In genomic region chr8:104766485-104766884, GRCm38 (mm10) we compare ENCODE assay signal across 26 mouse cellular contexts. TPM values are rescaled to one million over a fixed set of nuclear protein-coding genes. Genes with fewer than 3 reads are reported as not detected.
"Had no signal": no experiment of that assay in that cellular context is flagged by ENCODE, and none has a peak within 500 bp of the region (broad histone marks: within the 10 kb centered on the region; RNA-seq: fewer than 3 reads in every experiment).

No protein-coding gene starts in this region.

- H3K4me1 ChIP-seq: kidney, embryonic 15.5 days; liver, embryonic 13.5 days; midbrain, embryonic 12.5 days; midbrain, embryonic 15.5 days; neural tube, embryonic 12.5 days; neural tube, embryonic 15.5 days had no signal

- H3K27me3 ChIP-seq: kidney, embryonic 15.5 days; liver, embryonic 13.5 days; midbrain, embryonic 12.5 days; midbrain, embryonic 15.5 days; neural tube, embryonic 12.5 days; neural tube, embryonic 15.5 days had no signal

- ATAC-seq: lung, postnatal 0 days; midbrain, embryonic 15.5 days had no signal

- DNase-seq: kidney, adult 11 months; kidney, postnatal 10 days; liver, embryonic 13.5 days; lung, embryonic 14.5 days; right cerebral cortex, adult 18-20 months; right cerebral cortex, postnatal 14 days; right cerebral cortex, postnatal 4 days; thymus, adult 2 months; thymus, postnatal 14 days; thymus, postnatal 4 days had no signal

- H3K4me3 ChIP-seq: kidney, embryonic 15.5 days; left cerebral cortex, adult 2 months; liver, embryonic 13.5 days; midbrain, embryonic 12.5 days; midbrain, embryonic 15.5 days; neural tube, embryonic 12.5 days; neural tube, embryonic 15.5 days had no signal

- H3K9ac ChIP-seq: kidney, embryonic 15.5 days; liver, embryonic 13.5 days; lung, embryonic 14.5 days; midbrain, embryonic 12.5 days; midbrain, embryonic 15.5 days; neural tube, embryonic 12.5 days; neural tube, embryonic 15.5 days had no signal

- H3K36me3 ChIP-seq: kidney, embryonic 15.5 days; liver, embryonic 13.5 days; midbrain, embryonic 12.5 days; midbrain, embryonic 15.5 days; neural tube, embryonic 12.5 days; neural tube, embryonic 15.5 days had no signal

- H3K4me2 ChIP-seq: kidney, embryonic 15.5 days; liver, embryonic 13.5 days; lung, embryonic 14.5 days; midbrain, embryonic 12.5 days; midbrain, embryonic 15.5 days; neural tube, embryonic 12.5 days; neural tube, embryonic 15.5 days had no signal

- H3K9me3 ChIP-seq: kidney, embryonic 15.5 days; midbrain, embryonic 12.5 days; midbrain, embryonic 15.5 days; neural tube, embryonic 12.5 days; neural tube, embryonic 15.5 days had no signal

- H3K27ac ChIP-seq: kidney, embryonic 15.5 days; left cerebral cortex, adult 2 months; liver, embryonic 13.5 days; macrophage; midbrain, embryonic 12.5 days; midbrain, embryonic 15.5 days; neural tube, embryonic 12.5 days; neural tube, embryonic 15.5 days; stomach, postnatal 0 days had no signal

RNA-seq across cellular contexts. Expression of gene Ces2a, which starts 32.7 kb away (rescaled TPM):
- total RNA-seq: layer of hippocampus, adult 18-20 months; layer of hippocampus, postnatal 25 days; left cerebral cortex, adult 2 months; left cerebral cortex, postnatal 10 days; left cerebral cortex, postnatal 36 days; megakaryocyte, adult 5-6 weeks had no signal
- polyA plus RNA-seq: limb, embryonic 11.5 days; lung, embryonic 14.5 days; macrophage; midbrain, embryonic 12.5 days; midbrain, embryonic 15.5 days; neural tube, embryonic 12.5 days; stomach, embryonic 14.5 days had no signal
